ENCODE assay signal across 1 mouse cellular context in the genomic region with DNA sequence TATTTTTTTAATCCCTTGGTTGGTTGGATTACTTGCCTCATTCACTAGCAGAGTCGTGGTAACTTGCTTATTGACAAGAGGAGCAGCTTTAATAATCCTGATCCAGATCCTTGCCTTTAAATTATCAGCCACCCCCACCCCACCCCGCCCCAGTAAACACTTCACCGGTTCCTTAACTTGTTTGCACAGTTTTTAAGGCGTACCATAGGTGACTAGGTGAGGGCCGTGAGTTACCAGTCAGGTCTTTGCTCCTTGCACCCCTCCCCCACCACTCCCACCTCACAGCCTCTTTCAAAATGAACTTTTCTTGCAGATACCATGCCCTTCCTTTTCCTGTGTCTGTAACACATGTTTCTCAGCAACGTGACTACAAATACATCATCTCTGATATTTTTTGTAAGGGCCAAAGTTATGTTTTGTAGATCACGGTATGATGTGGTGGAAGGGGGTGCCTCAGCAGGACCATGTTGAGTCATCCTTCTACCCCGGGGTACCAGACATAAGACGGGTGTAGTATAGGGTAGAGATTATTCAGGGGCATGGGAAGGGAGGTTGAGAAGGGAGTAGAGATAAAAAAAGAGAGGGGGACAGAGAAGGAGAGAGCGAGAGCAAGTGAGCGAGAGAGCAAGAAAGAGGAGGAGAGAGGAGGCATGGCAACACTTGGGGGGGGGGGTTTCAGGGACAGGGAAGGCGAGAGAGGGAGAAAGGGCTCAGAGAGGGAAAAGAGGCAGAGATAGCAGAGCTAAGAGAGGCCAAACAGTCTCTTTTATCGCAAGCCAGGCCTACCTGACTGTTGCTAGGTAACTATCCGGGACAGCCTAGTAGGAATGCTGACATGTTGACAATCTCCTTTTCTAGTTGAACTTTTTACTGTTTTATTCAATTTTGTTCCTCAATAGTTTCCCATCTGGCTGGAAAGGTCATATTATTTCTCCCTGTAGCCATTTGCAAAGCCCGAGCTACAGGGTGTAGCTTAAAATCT.
TF ChIP-seq lines count a peak whose summit lies in the region.

No protein-coding gene starts in this region.

TF ChIP-seq in MEL, 35 proteins besides CTCF, POLR2A, EP300 and RAD21:
- TF ChIP-seq GATA1 (IDR thresholded peaks at IDR 0.05; ENCODE audit: low read depth, low read length) (peak; percentile 64), GABPA (IDR thresholded peaks at IDR 0.05; ENCODE audit: low read depth, low read length) (no peak)
